Mouse (Mus musculus): ENCODE measurements around the gene Neu1.

DNA sequence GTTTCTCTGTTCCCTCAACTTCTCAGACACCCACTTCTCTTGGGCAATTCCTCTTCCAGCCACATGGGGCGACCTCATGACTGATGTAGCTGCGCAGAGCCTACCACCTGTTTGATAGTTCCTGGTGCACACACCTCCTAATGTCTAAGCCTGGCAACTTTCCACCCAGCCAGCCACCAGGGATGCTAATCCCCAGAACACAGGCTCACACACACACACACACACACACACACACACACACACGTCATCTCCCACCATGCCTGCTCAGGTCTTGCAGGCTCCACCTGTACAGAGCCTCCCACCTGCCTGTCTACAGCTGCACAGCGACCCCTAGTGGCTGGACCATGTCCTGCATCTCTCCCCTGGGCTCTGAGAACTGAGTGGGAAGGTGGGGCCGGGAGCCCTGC, 19.1 kb upstream of the Neu1 start:
- no peak for TF ChIP-seq CEBPB (IDR thresholded peaks at IDR 0.05; ENCODE audit: low read depth)
- TF ChIP-seq CTCF (IDR thresholded peaks at IDR 0.05; ENCODE audit: control insufficient read depth, insufficient read depth, insufficient read length), result peak; percentile 92
- TF ChIP-seq USF1 (IDR thresholded peaks at IDR 0.05; ENCODE audit: low read depth), result no peak
- TF ChIP-seq MAX (IDR thresholded peaks at IDR 0.05), result no peak
- no peak for TF ChIP-seq MYOG (IDR thresholded peaks at IDR 0.05; ENCODE audit: control insufficient read depth, extremely low read depth, insufficient read length)
- TF ChIP-seq FOSL1 (IDR thresholded peaks at IDR 0.05; ENCODE audit: insufficient read depth, low read length, poor library complexity, severe bottlenecking), result no peak

Measured in C2C12 (cell line).